Mouse (Mus musculus) spleen, postnatal 36 days (tissue): ENCODE measurements around the gene Tspear.
A peak's percentile ranks its signal among the peaks of the same experiment; 100 is the strongest.
"Not testable (repeated sequence)": the region's sequence is repeated elsewhere in the genome, so short reads cannot be mapped to it uniquely, and the experiment has no call there.

Experiments
- DNase-seq, 2 experiments: peaks; one replicate each; pipeline ENCODE4 v3.0.0; 2022; ENCODE audit warnings: low spot score in 2 of 2, mixed read lengths in 1 of 2

Tspear gene

DNA sequence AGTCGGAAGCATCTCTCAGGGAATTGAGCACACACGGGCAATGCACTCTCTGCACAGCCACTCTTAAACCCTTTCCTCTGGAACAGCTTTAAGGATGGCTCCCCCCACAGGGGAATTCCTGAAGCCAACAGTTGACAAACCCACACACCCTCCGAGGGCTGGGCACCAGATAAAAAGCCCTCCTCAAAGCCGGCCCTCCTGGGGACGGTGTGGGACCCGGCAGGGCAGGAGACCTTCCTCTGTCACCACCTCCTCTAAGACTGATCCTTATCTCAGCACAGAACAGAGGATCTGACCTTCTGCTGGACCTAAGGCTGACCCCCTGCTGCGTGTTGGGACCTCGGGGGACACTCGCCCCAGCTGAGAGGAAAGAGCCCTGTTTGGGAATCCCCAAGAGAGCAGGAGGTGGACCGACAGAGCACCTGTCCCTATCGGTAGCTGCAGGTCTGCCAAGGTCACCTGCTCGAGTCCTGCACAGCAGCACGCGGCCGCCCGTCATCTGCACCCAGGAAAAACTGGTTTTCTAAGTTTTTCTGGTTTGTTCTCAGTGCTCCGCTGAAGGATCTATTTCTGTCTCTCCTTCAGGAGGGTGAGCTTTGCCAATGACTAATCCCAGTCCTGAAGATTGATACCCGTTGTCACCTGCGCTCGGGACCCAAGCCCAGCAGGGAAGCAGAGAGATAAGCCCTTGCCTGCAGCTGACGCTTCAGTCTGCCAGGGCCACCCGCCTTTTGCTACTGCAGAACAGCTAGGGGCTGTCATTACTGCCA lies at the start of gene Tspear:
Gene Tspear (plus strand): TSS at position 675 of the 770 bp plus-strand sequence.
- DNase-seq = no peak

DNA sequence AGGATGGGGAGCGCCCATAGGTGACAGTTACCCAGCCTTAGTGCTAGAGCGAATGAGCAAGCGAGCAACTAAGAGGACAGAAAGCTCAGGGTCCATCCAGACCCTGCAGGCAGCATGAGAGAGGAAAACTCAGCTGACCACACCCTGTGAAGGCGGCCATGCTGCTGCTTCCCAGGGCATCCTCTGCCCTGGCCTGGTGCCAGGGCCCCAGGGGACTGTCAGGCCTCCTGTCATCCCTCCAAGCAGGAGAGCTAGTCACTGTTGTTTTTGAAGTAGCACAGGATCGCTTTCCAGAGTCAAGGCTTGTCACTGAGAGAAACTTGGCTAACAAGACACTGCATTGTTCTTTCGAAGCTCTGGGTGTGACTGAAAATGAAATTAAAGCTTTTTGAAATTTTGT lies 47.4 kb upstream of the Tspear start:
- DNase-seq = no peak

DNA sequence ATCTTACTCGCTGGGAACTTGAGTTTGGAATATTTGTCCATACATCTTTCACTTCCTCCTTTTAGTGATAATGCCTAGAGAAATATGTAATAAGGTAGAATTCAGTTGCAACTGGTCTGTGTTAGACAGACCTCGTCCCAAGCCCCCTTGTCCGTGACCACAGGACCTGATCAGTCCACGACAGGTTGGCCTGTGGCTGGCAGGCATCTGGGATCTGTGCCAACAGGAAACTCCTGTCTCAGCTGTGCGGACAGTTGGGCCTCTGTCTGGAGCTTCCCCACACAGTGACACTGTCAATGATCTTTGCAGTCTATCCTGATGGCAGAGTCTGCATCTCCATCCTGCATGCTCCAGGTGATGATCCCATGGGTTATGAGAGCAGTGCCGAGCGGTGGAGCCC lies 43.2 kb upstream of the Tspear start:
- DNase-seq = no peak

DNA sequence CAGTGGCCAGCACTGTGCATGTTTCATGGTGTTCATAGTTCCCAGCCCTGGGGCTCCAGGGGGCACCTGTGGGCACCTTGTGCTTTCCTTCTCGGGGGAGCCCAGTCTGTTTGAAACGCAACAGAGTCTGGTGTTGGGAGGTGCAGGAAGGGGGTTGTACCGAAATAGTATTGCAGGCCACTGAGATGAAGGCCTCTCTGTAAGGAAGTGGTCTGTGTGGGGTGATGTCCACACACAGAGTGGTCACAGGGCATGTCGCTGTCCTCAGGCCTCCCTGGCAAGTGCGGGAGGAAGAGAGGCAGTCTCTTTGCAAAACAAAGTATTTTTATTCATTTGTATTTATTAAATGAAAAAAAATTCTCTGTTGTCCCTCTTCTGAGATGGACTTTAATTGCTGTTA lies 40.8 kb upstream of the Tspear start:
- no peak for DNase-seq

DNA sequence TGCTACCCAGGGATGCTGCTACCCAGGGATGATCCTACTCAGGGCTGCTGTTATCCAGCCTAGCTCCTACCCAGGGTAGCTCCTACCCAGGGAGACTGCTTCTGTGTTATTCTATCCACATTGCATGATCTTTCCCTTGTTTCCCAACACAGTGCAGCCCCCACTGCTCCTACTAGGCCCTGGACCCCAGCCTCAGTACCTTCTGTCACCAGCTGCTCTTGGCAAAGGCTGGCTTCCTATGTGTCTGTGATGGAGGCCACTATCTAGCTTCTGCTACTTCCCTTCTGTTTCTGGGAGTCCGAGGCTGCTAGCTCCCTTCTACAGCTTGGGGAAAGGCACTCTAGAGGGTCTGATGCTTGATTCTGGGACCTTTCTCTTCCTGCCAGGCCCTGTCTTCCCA lies 38.9 kb upstream of the Tspear start:
- DNase-seq = no peak

DNA sequence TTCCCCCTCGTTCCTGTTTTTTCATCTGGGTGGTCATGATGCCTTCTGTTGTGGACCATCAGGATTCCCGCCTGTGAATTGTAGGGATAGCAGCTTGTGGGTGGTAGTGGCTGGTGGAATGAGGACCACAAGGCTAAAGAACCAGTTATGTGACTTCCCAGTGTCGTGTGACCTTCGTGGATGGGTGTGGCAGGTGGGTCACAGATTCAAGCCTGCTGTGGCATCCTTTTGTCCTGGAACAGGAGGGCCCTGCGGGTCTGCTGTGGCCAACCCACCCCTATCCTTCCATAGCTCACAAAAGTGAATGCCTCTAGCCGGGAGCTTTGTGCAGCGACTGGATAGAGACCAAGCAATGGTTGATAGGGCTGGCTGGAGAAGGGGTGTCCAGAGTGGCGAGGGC lies 38.5 kb upstream of the Tspear start:
- DNase-seq = no peak

DNA sequence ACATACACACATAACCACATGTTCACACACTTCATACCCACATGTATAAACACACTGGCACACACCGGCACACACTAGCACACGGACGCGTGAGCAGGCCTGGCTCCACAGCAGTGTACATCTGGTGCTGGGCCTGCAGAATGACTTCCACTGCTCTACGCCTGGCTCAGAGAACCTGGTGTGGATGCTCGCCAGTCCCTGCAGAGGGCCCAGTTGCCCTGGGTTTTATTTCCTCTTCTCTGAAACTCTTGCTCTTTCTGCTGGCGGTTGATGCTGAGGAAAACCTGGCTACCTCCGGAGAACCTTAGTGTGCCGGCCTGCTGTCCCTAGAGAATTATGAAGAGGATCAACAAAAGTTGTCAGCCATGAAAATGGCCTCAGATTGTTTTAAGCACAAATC lies 34.3 kb upstream of the Tspear start:
- peak; percentile 46 to 47 for DNase-seq

DNA sequence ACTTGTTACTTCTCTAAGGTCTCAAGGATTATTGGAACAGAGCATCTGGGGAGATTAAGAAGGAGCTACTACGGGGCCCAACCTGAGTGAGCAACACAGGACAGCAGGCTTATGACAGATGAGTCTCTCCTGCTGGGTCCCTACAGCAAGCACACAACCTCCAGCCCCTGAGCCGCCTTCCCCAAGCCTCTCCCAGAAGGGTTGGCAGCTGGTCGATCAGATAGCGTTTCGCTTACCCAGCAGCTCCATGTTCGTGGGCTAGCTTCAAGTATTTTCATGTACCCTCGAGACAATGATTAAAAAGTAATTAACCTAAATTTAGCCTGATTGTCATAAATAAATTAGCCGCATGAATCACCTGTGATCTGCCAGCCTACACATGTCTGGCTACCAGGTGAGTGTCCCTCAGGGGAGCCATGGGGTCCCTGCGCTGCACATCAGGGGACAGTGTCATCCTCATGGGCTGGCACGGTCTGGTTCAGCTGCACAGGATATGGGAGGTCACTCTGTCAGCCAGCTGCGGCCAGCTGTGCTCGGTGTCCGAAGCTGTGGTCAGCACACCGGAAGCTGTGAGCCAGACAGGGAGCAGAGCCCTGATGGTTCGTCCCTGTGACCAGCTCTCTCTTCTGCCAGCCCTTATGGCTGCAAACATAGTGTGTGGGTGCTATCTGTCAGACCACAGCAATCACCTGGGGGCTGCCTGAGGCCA lies 27.9 kb upstream of the Tspear start:
- DNase-seq = no peak

DNA sequence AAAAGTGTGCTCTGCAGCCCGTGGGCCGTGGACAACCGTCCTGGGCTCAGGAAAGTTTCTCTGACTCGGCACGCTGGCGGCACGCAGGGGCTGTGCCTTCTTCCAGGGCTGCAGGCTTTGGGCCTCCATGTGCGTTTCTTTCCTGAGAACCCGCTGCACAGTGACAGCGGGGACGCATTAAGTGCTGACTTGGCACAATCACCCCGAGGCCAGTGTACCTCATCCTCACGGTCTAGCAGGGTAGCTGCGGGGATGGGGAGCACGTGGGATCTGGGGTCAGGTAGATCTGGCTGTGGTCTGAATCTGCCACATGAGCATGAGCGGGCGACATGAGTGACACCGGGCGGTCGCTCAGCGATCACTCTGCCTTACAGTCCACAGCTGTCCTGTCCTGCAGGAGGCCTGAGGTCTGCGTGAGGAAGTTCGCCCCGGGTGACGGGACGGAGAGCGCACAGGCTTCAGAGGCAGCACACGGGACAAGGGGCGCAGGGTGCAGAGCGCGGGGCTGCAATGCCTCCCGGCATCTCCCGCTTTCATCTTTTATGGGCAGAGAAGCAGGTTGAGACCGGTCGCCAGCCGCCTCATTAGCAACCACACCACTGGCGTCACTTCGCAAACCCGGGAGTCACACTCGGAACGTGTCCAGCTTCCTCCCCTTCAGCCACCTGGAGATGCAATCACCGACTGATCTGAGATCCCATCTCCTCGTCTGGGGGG lies 22.3 kb upstream of the Tspear start:
- no peak for DNase-seq

DNA sequence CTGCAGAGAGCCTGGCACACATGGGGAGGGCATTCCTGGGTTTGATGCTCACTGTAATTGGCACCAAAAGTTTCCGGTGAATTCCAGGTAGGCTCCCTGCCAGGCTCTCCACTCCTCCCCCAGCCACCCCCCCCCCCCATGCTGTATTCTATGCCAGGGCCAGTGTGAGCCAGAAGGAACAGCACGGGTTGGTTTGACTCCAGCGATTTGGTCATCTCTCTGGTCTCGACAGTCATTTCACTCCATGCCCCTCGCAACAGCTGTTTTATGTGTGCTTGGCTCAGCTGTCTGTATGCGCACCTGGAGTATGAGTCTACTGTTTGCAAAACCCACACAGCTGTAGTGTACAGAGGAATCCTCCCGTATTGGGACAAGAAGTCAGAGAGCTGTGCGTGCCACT lies 20.0 kb upstream of the Tspear start:
- no peak for DNase-seq

DNA sequence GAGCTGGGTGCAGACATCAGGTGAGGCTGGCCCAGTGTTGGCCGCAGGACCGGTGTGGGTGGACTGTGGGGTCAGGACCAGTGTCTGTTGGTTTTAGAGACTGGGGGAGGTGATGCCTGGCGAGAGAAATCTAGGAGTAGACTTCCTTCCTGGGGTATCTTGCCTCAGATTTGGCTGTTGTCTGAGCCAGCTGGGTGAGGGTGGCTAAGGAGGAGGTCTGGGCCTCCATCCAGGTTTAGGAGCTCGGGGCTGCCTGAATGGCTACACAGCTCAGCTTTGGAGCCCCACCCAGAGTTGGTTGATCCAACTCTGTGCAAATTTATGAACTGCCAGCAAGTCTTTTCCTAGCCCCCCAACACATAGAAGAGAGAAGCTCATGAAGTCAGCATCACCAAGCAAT lies 19.0 kb upstream of the Tspear start:
- no peak for DNase-seq

DNA sequence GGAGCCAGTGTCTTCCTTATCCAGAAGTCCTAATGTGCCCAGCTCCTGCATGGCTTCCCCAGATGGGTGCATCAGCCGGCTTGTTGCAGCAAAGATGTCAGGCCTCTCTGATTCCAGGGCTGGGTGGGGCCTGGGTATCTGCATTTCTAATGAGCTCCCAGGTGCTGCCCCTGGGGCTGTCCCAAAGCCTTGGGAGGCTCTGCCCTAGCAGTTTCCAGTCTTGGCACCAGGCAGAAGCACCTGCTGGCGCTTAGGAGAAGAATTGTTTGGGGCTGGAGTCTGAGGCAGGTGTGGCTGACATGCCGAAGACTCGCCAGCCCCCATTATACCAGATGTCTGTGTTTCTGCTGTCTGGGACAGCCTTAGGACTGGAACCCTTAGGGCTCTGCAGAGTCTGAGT lies 15.7 kb upstream of the Tspear start:
- peak in 1 of 2 experiments; percentile 21 for DNase-seq

DNA sequence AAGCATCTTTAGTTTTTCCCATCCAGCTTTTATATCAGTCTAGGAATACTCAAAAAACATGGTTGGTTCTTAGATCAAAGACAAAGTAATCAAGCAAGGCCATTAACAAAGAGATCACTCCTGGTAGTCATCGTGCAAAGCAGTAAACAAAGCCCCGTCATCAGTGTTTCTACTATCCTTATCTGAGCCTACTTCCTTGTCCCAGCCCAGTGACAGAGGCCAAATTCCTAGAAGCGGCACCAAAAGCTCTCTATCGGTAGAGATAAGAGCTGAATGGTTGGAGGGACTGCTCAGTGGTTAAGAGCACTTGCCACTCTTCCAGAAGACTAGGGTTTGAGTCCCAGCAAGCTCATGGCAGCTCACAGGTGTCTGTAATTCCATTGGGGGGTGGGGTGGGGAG lies 14.8 kb upstream of the Tspear start:
- DNase-seq = no peak

DNA sequence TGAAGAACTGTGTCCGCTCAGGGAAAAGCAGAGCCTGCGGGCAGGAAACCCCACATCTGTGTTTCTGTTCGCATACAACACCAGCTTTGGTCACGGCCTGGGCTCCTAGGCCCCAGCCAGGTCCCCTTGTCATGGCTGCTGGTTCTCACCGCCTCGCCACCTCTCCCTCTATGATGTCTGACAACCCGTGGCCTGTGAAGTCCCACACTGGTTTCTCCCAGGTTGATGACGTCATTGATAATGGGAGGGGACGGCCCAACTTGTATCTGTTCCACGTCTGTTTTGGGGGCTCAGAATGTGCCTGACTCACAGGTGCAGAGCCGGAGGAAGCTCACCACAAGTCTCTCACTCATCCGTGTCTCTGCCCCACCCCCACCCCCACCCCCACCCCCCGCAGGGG lies 12.6 kb upstream of the Tspear start:
- DNase-seq = peak; percentile 67 to 68

DNA sequence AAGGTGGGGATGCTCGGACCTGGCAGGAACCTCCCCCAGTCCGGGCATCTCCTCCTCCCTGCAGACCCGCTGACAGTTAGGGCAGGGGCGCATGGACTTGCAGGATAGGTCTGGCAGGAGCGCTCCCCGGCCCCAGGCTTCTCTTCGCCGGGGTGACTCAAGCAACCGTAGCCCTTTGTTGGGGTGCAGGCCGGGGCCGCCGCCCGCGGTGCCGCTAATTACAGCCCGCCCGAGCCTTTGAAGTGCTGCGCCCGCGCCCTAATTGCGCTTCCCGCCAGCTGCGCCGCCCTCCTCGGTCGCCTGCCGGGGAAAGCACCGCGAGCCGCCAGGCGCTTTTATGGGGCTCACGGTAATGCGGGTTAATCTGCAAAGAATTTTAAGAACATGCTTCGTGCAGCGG lies 8.8 kb upstream of the Tspear start:
- peak; percentile 31 to 40 for DNase-seq

DNA sequence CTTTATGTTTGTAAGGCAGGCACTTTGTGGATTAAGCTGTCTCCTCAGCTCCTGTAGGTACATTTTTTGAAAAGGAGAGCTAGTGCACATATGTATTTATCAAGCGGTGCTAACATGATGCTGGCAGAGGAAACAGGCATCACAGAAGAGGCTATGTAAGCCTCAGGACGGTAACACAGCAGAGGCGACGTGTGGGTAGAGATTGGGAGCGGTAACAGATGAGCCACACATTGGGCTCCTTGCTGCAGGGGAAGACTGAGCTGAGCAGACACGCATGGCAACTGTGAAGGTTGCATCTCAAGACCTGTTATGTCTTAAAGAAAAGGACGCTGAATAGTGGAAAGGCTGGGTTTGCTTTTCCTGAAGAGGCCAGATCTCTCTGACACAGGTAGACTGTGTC lies 3.4 kb upstream of the Tspear start:
- no peak for DNase-seq

DNA sequence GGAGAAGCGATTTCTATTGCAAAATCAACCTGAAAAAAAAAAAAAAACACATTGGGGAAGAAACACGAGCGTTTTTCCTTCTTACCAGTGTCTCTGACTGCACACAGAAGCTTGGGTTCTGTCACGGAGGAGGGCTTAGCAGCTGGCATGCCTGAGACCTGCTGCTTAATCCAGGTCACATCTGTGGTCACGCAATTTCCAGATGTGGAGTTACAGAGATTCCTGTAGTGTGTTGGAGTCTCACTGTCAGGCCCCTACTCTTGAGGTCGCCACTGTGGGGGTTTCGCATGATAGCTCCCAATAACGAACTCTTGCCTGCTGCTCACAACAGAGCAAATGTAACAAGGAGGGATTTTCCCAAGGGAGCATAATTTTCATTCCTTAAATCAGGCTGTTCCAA lies 2.2 kb upstream of the Tspear start:
- no peak for DNase-seq

DNA sequence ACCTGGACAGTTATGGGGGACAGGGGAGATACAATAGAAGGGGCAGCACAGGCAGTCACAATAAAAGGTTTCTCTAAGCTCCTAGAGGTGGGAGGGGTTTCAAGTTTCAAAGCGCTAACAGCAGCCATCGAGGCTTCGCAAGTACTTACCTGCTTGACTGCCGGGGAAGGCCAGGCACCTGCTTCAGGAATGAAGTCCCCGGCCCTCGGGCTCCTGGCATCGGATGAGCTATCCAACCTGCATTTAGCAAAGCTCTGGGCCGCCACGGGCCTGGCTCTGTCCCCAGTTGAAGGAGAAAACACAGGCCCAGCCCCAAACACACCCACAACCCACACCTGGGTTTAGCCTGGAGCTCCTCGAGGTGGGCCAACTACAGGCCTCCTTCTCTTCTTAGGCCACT lies 652 bp downstream of the Tspear start:
- no peak for DNase-seq

DNA sequence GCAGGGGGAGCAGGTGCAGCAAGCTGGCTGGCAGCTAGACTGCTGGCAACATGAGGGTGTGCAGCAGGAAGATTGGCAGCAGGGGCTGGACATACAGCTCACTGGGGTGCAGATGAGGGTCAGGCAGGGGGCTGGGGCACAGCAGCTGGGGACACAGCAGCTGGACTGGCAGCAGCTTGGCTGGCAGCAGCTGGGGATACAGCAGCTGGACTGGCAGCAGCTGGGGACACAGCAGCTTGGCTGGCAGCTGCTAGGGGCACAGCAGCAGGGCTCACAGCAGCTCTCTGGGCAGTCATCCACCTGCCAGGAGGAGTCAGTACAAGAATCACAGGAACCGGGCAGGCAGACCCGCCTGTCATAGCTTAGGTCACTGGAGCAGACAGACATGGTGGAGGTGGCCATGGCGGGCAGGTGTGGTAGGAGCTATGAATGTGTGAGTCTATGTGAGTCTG lies 4.0 kb downstream of the Tspear start, which contains the start of gene Gm19402:
Gene Gm19402 (minus strand): TSS at position 402 of the 452 bp plus-strand sequence.
- not testable (repeated sequence) for DNase-seq

DNA sequence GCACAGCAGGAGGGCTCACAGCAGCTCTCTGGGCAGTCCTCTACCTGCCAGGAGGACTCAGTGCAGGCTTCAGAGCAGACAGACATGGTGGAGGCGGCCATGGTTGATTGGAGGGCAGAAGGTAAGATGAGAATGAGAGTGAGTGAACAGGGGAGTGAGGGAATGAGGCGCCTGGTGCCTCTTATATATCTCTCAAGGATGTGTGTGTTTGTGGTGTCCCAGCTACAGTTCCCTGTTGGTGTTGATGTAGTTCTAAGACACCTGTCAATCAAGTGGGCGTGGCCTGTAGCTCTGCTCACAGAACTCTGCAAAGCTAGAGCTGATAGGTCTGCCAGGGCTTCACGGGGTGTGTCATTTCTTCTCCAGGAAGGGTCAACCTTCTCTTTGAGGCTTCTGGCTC lies 10.8 kb downstream of the Tspear start, which contains the start of gene Gm9508:
Gene Gm9508 (minus strand): TSS at position 101 of the 400 bp plus-strand sequence.
- no peak for DNase-seq

DNA sequence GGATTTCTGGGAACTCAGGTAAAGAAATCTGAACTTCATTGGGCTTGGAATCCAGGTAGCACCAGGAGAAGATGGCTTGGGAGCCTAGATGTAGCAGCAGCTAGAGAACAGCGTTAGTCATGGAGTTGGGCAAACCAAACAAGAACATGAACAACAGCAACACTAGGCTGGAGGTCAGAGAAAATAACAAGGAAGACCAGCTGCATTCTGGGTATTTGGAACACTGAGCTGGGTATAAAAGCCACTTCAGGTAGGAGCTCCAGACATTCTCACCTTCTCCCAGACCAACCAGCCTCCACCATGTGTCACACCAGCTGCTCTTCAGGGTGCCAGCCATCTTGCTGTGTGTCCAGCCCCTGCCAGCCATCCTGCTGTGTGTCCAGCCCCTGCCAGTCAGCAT lies 20.0 kb downstream of the Tspear start, which contains the start of gene Gm10272:
Gene Gm10272 (plus strand): TSS at position 301 of the 400 bp plus-strand sequence.
- no peak for DNase-seq

DNA sequence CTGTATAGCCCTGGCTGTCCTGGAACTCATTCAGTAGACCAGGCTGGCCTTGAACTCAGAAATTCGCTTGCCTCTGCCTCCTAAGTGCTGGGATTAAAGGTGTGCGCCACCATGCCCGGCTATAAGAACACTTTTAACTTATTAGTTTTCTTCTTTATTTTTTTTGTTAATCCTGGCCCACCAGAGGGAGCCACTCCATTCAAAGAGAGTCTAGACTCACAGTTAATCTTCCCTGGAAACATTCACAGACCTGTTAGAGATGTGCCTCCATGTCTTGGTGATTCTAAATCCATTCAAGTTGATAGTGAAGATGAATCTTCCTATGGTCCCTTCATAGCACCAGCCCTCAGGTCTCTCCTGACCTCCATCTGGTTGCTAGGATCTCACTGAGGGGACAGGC lies 23.5 kb downstream of the Tspear start:
- DNase-seq = no peak
